Mouse (Mus musculus): ENCODE data around the gene Cstad. TPM values are rescaled to one million over a fixed set of nuclear protein-coding genes. Genes with fewer than 3 reads are reported as not detected.

Cstad gene
- polyA plus RNA-seq, 1 experiment: 1.9 TPM

DNA sequence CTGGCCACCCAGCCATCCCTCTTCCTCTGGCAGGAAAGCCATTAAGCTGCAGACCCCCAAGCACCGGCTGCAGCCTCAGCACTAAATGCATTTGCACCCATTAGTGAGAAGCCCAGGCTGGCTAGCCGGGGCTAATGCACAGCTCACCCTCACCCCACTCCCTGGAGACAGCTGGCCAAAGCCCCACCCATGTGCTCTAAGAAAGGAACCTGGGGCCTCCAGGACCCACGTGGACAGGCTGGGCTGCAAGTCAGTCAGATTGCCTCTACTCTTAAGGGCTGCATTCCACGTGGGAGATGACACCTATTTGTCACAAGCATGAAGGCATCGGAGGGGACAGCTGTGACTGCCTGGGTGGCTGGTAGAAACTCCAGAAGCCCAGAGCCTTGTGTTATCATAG is 48.0 kb downstream of the Cstad start:
- WGBS: 37% methylated on average over 5 of the region's 5 CpGs
- H3K4me3 ChIP-seq (replicated peaks; ENCODE audit: control insufficient read depth, low read depth, low read length): no peak overlapping the region
- no peak for TF ChIP-seq CTCF (IDR thresholded peaks at IDR 0.05; ENCODE audit: control insufficient read depth, insufficient read depth, low read length)
- TF ChIP-seq POLR2A (IDR thresholded peaks at IDR 0.05; ENCODE audit: borderline replicate concordance, control insufficient read depth, low read depth, low read length): no peak
- H3K27ac ChIP-seq (ENCODE audit: control insufficient read depth, insufficient read depth, low read depth, low read length, poor library complexity): no peak overlapping the region
- H3K4me1 ChIP-seq (ENCODE audit: control insufficient read depth, insufficient read depth, low read length): no peaks in the 10 kb centered on the region

DNA sequence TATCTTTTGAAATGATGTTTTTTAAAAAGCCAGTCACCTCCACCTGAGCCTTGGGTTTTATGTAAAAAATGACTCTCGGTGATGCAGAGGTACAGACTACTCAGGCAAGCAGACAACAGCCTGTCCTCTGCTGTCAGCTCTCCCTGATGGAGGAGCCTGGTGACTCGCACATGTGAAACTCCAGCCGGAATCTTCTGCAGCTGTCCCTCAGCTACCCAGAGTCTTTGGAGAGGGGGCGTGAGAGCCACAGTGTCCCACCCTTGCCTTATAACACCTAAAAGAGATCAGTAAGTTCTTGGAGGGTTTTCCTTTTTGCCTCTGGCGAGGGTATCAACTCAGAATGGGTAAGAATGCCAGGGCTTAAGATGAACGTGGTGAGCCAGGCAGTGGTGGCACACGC is 48.6 kb downstream of the Cstad start:
- Histone ChIP-seq H3K4me3 (replicated peaks; ENCODE audit: control insufficient read depth, low read depth, low read length) (no peak overlapping the region), H3K4me1 (ENCODE audit: control insufficient read depth, insufficient read depth, low read length) (no peaks in the 10 kb centered on the region), H3K27ac (ENCODE audit: control insufficient read depth, insufficient read depth, low read depth, low read length, poor library complexity) (no peak overlapping the region)
- TF ChIP-seq POLR2A (IDR thresholded peaks at IDR 0.05; ENCODE audit: borderline replicate concordance, control insufficient read depth, low read depth, low read length) (no peak), CTCF (IDR thresholded peaks at IDR 0.05; ENCODE audit: control insufficient read depth, insufficient read depth, low read length) (no peak)
- 84% methylated on average over 7 of the region's 7 CpGs for WGBS

DNA sequence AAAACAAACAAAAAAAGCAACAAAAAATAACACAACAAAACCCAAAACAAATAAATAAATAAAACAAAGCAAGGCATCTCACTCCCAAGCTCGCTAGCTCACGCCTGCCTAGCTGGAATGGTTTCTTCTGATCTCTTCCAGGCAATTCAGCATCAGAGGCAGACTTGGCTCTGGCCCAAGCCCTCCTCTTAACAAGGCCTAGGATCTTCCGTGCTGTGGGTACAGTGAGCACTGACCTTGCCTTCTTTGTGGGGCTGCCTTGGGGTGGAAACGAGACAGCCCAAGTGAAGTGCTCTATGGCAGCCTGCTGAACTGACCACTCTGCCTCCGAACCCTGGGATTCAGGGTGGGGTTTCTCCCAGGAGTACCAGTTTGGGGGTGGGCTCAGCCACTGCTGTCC is 52.0 kb downstream of the Cstad start:
- 65% methylated on average over 5 of the region's 5 CpGs for WGBS
- TF ChIP-seq POLR2A (IDR thresholded peaks at IDR 0.05; ENCODE audit: borderline replicate concordance, control insufficient read depth, low read depth, low read length): no peak
- no peak for TF ChIP-seq CTCF (IDR thresholded peaks at IDR 0.05; ENCODE audit: control insufficient read depth, insufficient read depth, low read length)
- no peaks in the 10 kb centered on the region for H3K4me1 ChIP-seq (ENCODE audit: control insufficient read depth, insufficient read depth, low read length)
- H3K27ac ChIP-seq (ENCODE audit: control insufficient read depth, insufficient read depth, low read depth, low read length, poor library complexity): no peak overlapping the region
- no peak overlapping the region for H3K4me3 ChIP-seq (replicated peaks; ENCODE audit: control insufficient read depth, low read depth, low read length)

DNA sequence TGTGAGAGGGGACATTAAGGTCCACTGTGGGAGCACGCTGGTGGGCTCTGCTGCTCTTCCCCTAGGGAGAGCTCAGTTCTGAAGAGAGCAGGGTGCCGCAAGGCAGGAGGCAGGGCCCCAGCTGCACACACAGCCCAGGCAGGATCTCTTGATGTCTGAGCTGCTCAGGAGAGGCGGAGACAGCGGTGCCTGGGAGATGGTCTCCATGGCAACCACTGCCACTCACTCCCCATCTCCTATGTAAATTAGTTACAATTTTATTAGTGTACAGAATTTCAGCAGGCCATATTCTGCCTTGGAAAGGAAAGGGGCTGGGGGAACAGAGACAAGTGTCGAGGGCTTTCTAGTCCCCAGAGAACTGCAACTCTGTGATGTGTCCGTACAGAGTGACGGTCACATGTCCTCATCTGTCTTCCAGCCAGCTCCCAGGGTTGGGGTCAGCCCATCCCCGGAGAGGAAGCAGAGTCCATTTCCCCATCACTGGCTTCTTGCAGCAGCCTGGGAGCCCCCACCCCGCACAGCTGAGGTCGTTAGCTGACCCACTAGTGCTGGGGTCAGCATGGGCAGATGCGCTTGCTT is 52.6 kb downstream of the Cstad start:
- Histone ChIP-seq H3K27ac (ENCODE audit: control insufficient read depth, insufficient read depth, low read depth, low read length, poor library complexity) (no peak overlapping the region), H3K4me3 (replicated peaks; ENCODE audit: control insufficient read depth, low read depth, low read length) (no peak overlapping the region), H3K4me1 (ENCODE audit: control insufficient read depth, insufficient read depth, low read length) (no peaks in the 10 kb centered on the region)
- WGBS: 71% methylated on average over 11 of the region's 11 CpGs
- TF ChIP-seq CTCF (IDR thresholded peaks at IDR 0.05; ENCODE audit: control insufficient read depth, insufficient read depth, low read length) (no peak), POLR2A (IDR thresholded peaks at IDR 0.05; ENCODE audit: borderline replicate concordance, control insufficient read depth, low read depth, low read length) (no peak)

DNA sequence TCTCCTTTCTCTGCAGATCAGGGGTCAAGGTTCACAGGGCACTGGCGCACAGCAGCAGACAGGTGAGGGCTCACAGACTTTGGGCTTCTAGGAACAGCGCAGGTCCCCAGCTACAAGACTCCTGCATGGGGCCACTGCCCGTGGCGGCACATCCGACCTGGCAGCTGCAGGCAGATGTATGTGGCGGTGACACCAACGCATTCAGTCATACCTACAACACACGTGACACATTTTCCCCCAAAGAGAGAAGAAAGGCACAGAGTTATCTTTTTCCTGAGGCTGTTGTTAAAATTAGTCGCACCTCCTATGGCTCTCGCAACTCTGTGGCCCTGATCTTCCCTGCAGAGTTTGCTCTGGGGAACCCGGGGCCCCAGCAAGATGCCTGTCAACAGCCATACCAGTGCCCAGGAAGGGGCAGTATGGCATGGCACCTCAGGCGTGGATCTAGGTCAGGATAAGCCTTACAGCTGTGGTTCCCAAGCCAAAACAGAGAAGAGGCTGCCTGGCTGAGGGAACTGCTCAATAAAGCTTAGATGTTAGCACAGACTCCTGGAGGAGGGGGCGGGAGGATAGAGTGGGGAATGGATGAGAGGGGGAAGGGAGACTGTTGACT is 53.1 kb downstream of the Cstad start:
- WGBS: 64% methylated on average over 13 of the region's 13 CpGs
- H3K4me1 ChIP-seq (ENCODE audit: control insufficient read depth, insufficient read depth, low read length): no peaks in the 10 kb centered on the region

DNA sequence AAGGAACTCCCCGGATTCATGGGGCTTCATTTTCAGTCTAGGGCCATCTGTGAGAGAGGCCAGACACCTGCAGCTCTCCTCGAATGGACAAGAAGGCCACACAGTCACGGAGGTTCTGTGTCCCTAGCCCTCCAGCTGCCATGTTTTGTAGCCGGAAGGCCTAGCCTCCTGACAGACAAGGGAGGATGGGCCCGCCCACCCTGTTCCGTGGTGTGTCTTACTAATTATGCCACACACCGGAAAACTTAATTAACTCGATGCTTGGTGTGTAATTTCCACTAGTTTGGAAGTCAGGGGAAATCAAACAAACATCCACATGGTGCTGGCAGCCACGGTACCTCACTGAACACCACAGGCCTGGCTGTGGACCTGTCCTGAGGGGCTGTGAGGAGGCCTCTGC is 55.4 kb downstream of the Cstad start:
- Histone ChIP-seq H3K4me3 (replicated peaks; ENCODE audit: control insufficient read depth, low read depth, low read length) (no peak overlapping the region), H3K4me1 (ENCODE audit: control insufficient read depth, insufficient read depth, low read length) (no peaks in the 10 kb centered on the region; the same call in 1 of the 2 replicates), H3K27ac (ENCODE audit: control insufficient read depth, insufficient read depth, low read depth, low read length, poor library complexity) (no peak overlapping the region)
- WGBS: 75% methylated on average over 9 of the region's 9 CpGs
- TF ChIP-seq CTCF (IDR thresholded peaks at IDR 0.05; ENCODE audit: control insufficient read depth, insufficient read depth, low read length) (no peak), POLR2A (IDR thresholded peaks at IDR 0.05; ENCODE audit: borderline replicate concordance, control insufficient read depth, low read depth, low read length) (no peak)

More for the DNA sequence above, 53.1 kb downstream of the Cstad start:
- no peak overlapping the region for H3K4me3 ChIP-seq (replicated peaks; ENCODE audit: control insufficient read depth, low read depth, low read length)
- H3K27ac ChIP-seq (ENCODE audit: control insufficient read depth, insufficient read depth, low read depth, low read length, poor library complexity): no peak overlapping the region
- TF ChIP-seq CTCF (IDR thresholded peaks at IDR 0.05; ENCODE audit: control insufficient read depth, insufficient read depth, low read length) (no peak), POLR2A (IDR thresholded peaks at IDR 0.05; ENCODE audit: borderline replicate concordance, control insufficient read depth, low read depth, low read length) (no peak)

DNA sequence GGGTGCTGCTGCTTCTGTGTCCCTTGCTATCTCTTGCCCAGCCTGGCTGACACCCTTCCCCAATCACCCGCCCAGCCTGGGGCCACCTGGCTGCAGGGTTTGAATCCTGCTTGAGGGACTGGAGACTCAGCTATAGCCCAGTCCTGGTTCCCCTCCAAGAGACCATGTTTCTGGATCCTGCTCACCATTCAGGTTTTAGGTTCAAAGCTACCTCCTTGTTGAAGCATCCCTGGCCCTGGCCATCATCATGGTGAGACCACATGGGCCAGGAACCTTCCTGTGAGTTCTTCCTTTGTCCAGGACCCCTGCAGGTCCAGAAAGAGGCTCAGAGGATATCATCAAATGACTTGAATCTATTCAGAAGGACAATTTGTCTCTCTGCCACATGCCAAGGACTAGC is 57.0 kb downstream of the Cstad start:
- TF ChIP-seq POLR2A (IDR thresholded peaks at IDR 0.05; ENCODE audit: borderline replicate concordance, control insufficient read depth, low read depth, low read length) (no peak), CTCF (IDR thresholded peaks at IDR 0.05; ENCODE audit: control insufficient read depth, insufficient read depth, low read length) (no peak)
- Histone ChIP-seq H3K4me1 (ENCODE audit: control insufficient read depth, insufficient read depth, low read length) (peaks cover 4% of the 10 kb centered on the region; the same call in 1 of the 2 replicates), H3K4me3 (replicated peaks; ENCODE audit: control insufficient read depth, low read depth, low read length) (no peak overlapping the region), H3K27ac (ENCODE audit: control insufficient read depth, insufficient read depth, low read depth, low read length, poor library complexity) (no peak overlapping the region)
- WGBS: 78% methylated on average over 1 of the region's 1 CpGs

DNA sequence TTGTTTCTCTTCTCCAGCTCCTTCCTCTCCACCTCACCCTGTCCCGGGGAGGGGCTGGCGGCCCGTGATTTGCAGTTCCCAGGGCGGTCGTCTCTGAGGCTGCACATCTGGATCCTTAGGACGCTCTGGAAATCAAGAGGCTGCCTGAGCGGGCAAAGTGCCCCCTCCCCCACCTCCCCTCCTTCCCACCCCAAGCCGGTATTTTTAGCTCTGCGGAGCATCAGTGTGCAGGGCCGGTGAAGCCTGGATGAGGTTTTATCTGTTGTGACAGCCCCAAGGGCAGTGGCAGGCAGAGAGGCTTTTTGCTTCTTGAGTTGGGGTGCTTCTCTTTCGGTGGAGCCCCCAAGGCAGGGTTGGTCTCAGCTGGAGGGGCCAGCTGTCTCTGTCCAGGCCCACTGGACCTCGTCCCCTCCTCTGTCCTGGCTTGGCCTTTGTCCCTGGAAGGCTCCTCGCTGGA is 57.8 kb downstream of the Cstad start:
- peaks cover 4% of the 10 kb centered on the region; the same call in 1 of the 2 replicates for H3K4me1 ChIP-seq (ENCODE audit: control insufficient read depth, insufficient read depth, low read length)
- TF ChIP-seq POLR2A (IDR thresholded peaks at IDR 0.05; ENCODE audit: borderline replicate concordance, control insufficient read depth, low read depth, low read length) (no peak), CTCF (IDR thresholded peaks at IDR 0.05; ENCODE audit: control insufficient read depth, insufficient read depth, low read length) (no peak)
- H3K27ac ChIP-seq (ENCODE audit: control insufficient read depth, insufficient read depth, low read depth, low read length, poor library complexity): no peak overlapping the region

More for the DNA sequence above, 57.8 kb downstream of the Cstad start:
- 64% methylated on average over 13 of the region's 13 CpGs for WGBS
- no peak overlapping the region for H3K4me3 ChIP-seq (replicated peaks; ENCODE audit: control insufficient read depth, low read depth, low read length)

Data from bone marrow, adult 2 months (tissue).